Mouse (Mus musculus): Measurements from ENCODE around the gene Tent4a. TPM values are rescaled to one million over a fixed set of nuclear protein-coding genes. Genes with fewer than 3 reads are reported as not detected.
"Not testable (repeated sequence)": the region's sequence is repeated elsewhere in the genome, so short reads cannot be mapped to it uniquely, and the experiment has no call there.

Tent4a gene
- total and polyA plus RNA-seq, 2 experiments from 2014 or later: 5.2 to 26.1 TPM

DNA sequence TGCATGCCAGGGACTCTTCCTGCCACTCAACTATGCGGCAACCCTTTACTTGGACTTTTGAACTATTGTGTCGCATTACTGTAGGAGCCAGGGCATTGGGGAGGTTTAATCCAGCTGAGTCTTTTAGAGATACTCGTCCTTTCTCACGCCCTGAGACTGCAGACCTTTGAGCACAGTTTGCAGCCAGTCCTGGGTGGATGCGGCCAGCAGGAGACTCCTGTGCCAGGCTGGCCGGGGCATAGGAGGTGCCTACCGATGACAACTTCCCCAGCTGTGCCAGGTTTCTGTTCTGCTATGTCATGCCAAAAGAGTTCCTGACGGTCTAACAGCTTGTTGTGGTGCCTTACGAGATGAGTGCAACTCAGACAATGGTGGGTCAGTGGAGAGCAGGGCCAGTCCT lies 34.8 kb upstream of the Tent4a start:
- no peak for ATAC-seq (ENCODE audit: low FRiP score)
- no peak for TF ChIP-seq CTCF (IDR thresholded peaks at IDR 0.05)
- WGBS: 83% methylated on average over 9 of the region's 9 CpGs

DNA sequence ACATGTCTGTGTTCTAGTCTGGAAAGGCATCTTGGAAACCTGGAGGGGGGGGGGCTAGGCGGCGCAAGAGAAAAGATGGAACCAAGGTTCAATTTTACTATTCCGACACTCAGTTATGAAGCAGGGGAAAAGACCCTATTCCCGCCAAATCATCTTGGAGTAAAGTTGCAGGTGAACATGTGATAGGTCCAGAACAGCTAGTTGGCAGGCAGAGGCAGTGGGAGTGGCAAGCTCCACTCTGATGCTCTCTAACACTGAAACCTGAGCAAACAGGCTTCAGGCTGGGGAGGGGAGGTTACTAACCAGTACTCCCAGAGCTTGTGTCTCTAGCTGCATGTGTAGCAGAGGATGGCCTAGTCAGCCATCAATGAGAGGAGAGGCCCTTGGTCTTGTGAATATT lies 31.0 kb upstream of the Tent4a start:
- 93% methylated on average over 4 of the region's 4 CpGs for WGBS
- H3K9me3 ChIP-seq (ENCODE audit: low read length); H3K27me3 ChIP-seq (ENCODE audit: insufficient read depth, low read length); ATAC-seq (ENCODE audit: low FRiP score); H3K36me3 ChIP-seq (ENCODE audit: insufficient read depth, low read length); H3K4me1 ChIP-seq (ENCODE audit: insufficient read depth, low read length); H3K27ac ChIP-seq (ENCODE audit: low read depth, low read length); H3K4me2 ChIP-seq (ENCODE audit: low read depth, low read length, poor library complexity, severe bottlenecking); H3K4me3 ChIP-seq (ENCODE audit: low read depth, low read length); H3K9ac ChIP-seq (replicated peaks; ENCODE audit: low read length, poor library complexity, severe bottlenecking); DNase-seq (ENCODE audit: low spot score): not testable (repeated sequence)

More for the DNA sequence above, 34.8 kb upstream of the Tent4a start:
- Histone ChIP-seq H3K36me3 (ENCODE audit: insufficient read depth, low read length) (no peaks in the 10 kb centered on the region), H3K4me3 (ENCODE audit: low read depth, low read length) (no peak overlapping the region), H3K4me2 (ENCODE audit: low read depth, low read length, poor library complexity, severe bottlenecking) (no peak overlapping the region), H3K4me1 (ENCODE audit: insufficient read depth, low read length) (no peaks in the 10 kb centered on the region), H3K9ac (replicated peaks; ENCODE audit: low read length, poor library complexity, severe bottlenecking) (no peak overlapping the region), H3K27me3 (ENCODE audit: insufficient read depth, low read length) (no peaks in the 10 kb centered on the region), H3K27ac (ENCODE audit: low read depth, low read length) (no peak overlapping the region), H3K9me3 (ENCODE audit: low read length) (no peaks in the 10 kb centered on the region)
- no peak for DNase-seq (ENCODE audit: low spot score)

DNA sequence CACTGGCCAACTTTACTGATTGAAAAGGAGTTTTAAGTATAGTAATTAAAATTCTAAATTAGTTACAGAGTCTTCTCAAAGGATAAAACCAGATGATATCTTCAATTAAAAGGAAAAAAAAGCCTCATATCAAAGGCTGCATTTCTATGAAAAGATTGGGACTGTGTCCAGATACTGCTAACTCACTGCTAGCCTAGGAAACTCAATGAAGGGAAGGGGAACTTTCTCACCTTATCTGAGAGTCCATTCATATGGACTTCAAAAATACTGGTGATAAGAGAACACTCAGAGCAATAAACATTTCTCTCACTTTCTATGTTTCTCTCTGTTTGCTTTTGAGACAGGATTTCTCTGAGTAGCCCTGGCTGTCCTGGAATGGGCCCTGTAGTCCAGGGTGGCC lies 30.2 kb upstream of the Tent4a start:
- Histone ChIP-seq H3K4me1 (ENCODE audit: insufficient read depth, low read length) (no peaks in the 10 kb centered on the region), H3K27ac (ENCODE audit: low read depth, low read length) (no peak overlapping the region), H3K4me3 (ENCODE audit: low read depth, low read length) (no peak overlapping the region), H3K9ac (replicated peaks; ENCODE audit: low read length, poor library complexity, severe bottlenecking) (no peak overlapping the region), H3K27me3 (ENCODE audit: insufficient read depth, low read length) (no peaks in the 10 kb centered on the region), H3K9me3 (ENCODE audit: low read length) (no peaks in the 10 kb centered on the region), H3K36me3 (ENCODE audit: insufficient read depth, low read length) (no peaks in the 10 kb centered on the region), H3K4me2 (ENCODE audit: low read depth, low read length, poor library complexity, severe bottlenecking) (no peak overlapping the region)
- ATAC-seq (ENCODE audit: low FRiP score): no peak
- no peak for DNase-seq (ENCODE audit: low spot score)
- TF ChIP-seq CTCF (IDR thresholded peaks at IDR 0.05): no peak

DNA sequence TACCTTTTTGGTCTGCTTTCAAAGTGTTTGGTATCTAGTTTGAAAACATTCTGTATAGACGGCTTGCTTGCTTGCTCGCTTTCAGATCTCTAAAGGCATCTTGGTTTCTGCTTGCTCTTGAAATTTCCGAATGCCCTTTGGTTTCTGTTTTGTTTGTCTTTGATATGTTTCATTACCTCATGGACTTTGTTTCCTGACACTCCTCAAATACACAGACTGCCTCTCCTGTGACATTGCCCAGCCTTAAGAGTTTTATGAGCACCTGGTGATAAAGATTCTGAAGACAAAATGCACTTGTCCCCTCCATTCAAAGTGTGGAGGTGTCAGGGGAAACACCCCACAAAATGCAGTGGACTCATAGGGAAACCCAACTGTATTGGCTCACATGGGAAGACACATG lies 29.5 kb upstream of the Tent4a start:
- no peak for DNase-seq (ENCODE audit: low spot score)
- Histone ChIP-seq H3K9me3 (ENCODE audit: low read length) (no peaks in the 10 kb centered on the region), H3K27me3 (ENCODE audit: insufficient read depth, low read length) (no peaks in the 10 kb centered on the region), H3K4me3 (ENCODE audit: low read depth, low read length) (no peak overlapping the region), H3K36me3 (ENCODE audit: insufficient read depth, low read length) (no peaks in the 10 kb centered on the region), H3K4me1 (ENCODE audit: insufficient read depth, low read length) (no peaks in the 10 kb centered on the region), H3K4me2 (ENCODE audit: low read depth, low read length, poor library complexity, severe bottlenecking) (no peak overlapping the region), H3K27ac (ENCODE audit: low read depth, low read length) (no peak overlapping the region), H3K9ac (replicated peaks; ENCODE audit: low read length, poor library complexity, severe bottlenecking) (no peak overlapping the region)
- TF ChIP-seq CTCF (IDR thresholded peaks at IDR 0.05): no peak
- WGBS: 83% methylated on average over 3 of the region's 3 CpGs
- no peak for ATAC-seq (ENCODE audit: low FRiP score)

DNA sequence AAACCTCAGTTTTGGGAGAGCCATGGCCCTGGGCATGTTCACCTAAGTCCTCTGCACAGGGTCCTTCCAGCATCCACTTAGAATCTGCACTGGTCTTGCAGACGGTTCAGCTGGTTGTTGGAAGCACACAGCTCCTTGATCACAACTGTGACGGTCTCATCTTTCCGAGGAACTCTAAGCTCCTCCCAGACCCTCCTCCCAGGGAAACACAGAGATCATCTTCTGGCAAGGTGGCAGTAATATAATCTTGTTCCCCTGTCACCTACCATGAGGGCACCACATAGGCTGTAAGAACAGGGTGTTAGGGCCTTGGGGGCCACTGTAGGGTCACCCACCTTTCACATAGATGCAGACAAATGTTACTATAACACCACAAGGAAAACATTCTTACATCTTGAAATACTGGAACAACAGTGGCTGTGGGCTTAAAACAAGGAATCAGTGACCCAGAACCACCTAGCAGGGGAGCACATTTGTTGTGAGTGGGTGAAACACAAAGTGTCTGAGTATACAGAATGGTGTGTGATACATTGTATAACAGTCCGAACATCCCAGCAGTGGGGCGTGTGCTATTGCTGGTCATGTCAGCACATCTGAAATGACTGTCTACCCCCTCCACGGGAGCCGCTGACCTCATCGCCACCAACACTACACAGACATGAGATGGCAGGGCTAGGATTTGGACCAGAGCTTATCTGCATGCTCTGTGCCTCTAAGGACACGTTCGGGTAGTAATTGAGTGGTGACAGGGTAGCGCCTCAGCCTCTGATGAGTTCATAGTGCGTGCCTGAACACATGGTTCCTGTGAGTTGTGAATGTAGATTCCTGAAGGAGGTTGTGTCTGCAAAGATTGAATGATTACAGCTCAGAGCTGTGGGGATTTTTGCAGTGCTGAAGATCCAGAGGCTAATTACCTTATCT lies 28.5 kb upstream of the Tent4a start:
- no peaks in the 10 kb centered on the region for H3K9me3 ChIP-seq (ENCODE audit: low read length)
- no peak overlapping the region for H3K9ac ChIP-seq (replicated peaks; ENCODE audit: low read length, poor library complexity, severe bottlenecking)
- no peak overlapping the region for H3K4me3 ChIP-seq (ENCODE audit: low read depth, low read length)
- no peak overlapping the region for H3K27ac ChIP-seq (ENCODE audit: low read depth, low read length)
- WGBS: 70% methylated on average over 12 of the region's 12 CpGs
- ATAC-seq (ENCODE audit: low FRiP score) (no peak), DNase-seq (ENCODE audit: low spot score) (no peak)
- no peaks in the 10 kb centered on the region for H3K4me1 ChIP-seq (ENCODE audit: insufficient read depth, low read length)
- H3K4me2 ChIP-seq (ENCODE audit: low read depth, low read length, poor library complexity, severe bottlenecking): no peak overlapping the region
- no peaks in the 10 kb centered on the region for H3K27me3 ChIP-seq (ENCODE audit: insufficient read depth, low read length)
- no peaks in the 10 kb centered on the region for H3K36me3 ChIP-seq (ENCODE audit: insufficient read depth, low read length)
- no peak for TF ChIP-seq CTCF (IDR thresholded peaks at IDR 0.05)

DNA sequence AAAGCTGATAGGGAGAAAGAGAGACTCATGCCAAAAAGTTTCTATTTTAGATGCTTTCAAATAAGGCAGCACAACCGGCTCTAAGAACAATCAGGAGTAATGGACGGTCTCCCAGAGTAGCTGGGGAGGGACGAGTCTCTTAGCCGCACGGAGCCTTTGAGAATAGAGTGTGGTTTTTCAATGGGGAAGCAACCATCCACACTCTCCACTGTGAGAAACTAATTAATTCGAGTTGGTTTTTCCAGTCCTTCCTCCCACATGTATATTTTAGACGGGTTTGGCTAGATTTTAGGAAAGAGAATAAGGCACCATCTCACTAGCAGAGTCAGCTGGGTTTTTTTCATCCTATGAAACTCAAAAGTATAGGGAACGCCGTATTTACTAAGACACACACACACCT lies 27.6 kb upstream of the Tent4a start:
- 73% methylated on average over 9 of the region's 9 CpGs for WGBS
- Histone ChIP-seq H3K27ac (ENCODE audit: low read depth, low read length) (no peak overlapping the region), H3K27me3 (ENCODE audit: insufficient read depth, low read length) (no peaks in the 10 kb centered on the region), H3K36me3 (ENCODE audit: insufficient read depth, low read length) (no peaks in the 10 kb centered on the region), H3K4me1 (ENCODE audit: insufficient read depth, low read length) (no peaks in the 10 kb centered on the region), H3K4me2 (ENCODE audit: low read depth, low read length, poor library complexity, severe bottlenecking) (no peak overlapping the region), H3K9me3 (ENCODE audit: low read length) (no peaks in the 10 kb centered on the region), H3K4me3 (ENCODE audit: low read depth, low read length) (no peak overlapping the region), H3K9ac (replicated peaks; ENCODE audit: low read length, poor library complexity, severe bottlenecking) (no peak overlapping the region)
- TF ChIP-seq CTCF (IDR thresholded peaks at IDR 0.05): no peak
- DNase-seq (ENCODE audit: low spot score): no peak
- no peak for ATAC-seq (ENCODE audit: low FRiP score)

Measured in midbrain, postnatal 0 days (tissue).